Mouse (Mus musculus) testis, adult 2 months (tissue): Measurements from ENCODE around the gene 9130023H24Rik. TPM values are rescaled to one million over a fixed set of nuclear protein-coding genes. Genes with fewer than 3 reads are reported as not detected.

Source experiments
- H3K27ac ChIP-seq: fragments of 200-500 bp; 2 replicates; pipeline ENCODE4 v1.5.1; 2012; ENCODE audit warnings: low read depth, low read length; ENCODE audit not compliant: control insufficient read depth, insufficient read depth
- H3K27me3 ChIP-seq: fragments of 200-500 bp; 2 replicates; pipeline ENCODE4 v1.6.1; 2012; ENCODE audit warnings: mild to moderate bottlenecking, low read length, moderate library complexity; ENCODE audit not compliant: control insufficient read depth, insufficient read depth
- H3K36me3 ChIP-seq: fragments of 200-500 bp; 2 replicates; pipeline ENCODE4 v1.6.1; 2012; ENCODE audit warnings: mild to moderate bottlenecking, low read length; ENCODE audit not compliant: control insufficient read depth, insufficient read depth
- H3K4me1 ChIP-seq: fragments of 200-500 bp; 2 replicates; pipeline ENCODE4 v1.6.1; 2012; ENCODE audit warnings: low read length; ENCODE audit not compliant: control insufficient read depth, insufficient read depth
- H3K4me3 ChIP-seq: fragments of 200-500 bp; 2 replicates; pipeline ENCODE4 v1.5.1; 2012; ENCODE audit warnings: low read depth, mild to moderate bottlenecking, low read length, moderate library complexity, mixed read lengths; ENCODE audit not compliant: control insufficient read depth
- CTCF ChIP-seq: fragments of 200-500 bp; IDR thresholded peaks from 2 replicates; pipeline ENCODE4 v1.5.1; 2012; ENCODE audit warnings: low read depth, mild to moderate bottlenecking, inconsistent platforms, low read length, moderate library complexity; ENCODE audit not compliant: control insufficient read depth, insufficient read depth, insufficient replicate concordance
- POLR2A ChIP-seq: fragments of 200-500 bp; IDR thresholded peaks from 2 replicates; pipeline ENCODE4 v1.6.1; 2012; ENCODE audit warnings: low read depth, mild to moderate bottlenecking, inconsistent platforms, low read length, moderate library complexity; ENCODE audit not compliant: control insufficient read depth
- polyA plus RNA-seq: library from polyadenylated mRNA; depleted of rRNA; stranded (reverse); fragments of >200 nt; gene quantifications from 2 replicates; pipeline ENCODE4 v1.2.3, GENCODE M21; 2012

Gene 9130023H24Rik
- polyA plus RNA-seq, 1 experiment = 8.1 TPM

DNA sequence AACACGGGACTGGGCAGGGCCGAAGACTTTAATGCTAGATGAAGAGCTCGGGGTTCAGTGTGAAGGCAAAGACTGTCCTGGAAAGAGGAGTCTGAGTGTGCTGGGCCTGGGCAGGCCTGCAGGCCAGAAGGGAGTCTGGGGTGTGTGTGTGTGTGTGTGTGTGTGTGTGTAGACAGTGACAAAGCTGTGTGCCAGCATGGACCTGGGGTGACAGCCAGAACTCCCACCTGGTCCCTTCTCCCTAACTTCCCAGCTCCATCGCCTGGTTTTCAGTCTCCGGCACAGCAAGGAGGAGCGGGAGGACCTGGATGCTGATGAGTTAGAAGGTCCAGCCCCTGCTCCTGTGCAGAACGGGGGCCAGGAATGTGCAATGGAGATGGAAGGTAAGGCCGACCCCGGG lies 33.7 kb upstream of the 9130023H24Rik start:
- TF ChIP-seq CTCF (no peak), POLR2A (no peak)
- H3K4me1 ChIP-seq = peaks cover 9% of the 10 kb centered on the region
- no peak overlapping the region for H3K4me3 ChIP-seq
- no peaks in the 10 kb centered on the region for H3K27me3 ChIP-seq
- no peak overlapping the region for H3K27ac ChIP-seq
- no peaks in the 10 kb centered on the region for H3K36me3 ChIP-seq

DNA sequence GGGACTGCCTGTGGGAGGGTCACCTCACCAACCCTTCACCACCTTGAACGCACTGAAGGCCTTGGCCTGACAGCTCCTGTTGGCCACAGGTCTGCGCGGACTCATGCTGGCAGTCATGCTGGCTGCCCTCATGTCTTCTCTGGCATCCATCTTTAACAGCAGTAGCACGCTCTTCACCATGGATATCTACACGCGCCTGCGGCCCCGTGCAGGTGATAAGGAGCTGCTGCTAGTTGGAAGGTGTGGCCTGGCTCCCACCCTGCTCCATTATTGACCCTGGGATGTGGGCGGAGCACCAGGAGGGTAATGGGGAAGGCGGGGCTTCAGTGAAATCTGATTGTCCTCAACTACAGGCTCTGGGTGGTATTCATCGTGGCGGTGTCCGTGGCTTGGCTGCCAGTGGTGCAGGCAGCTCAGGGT lies 32.6 kb upstream of the 9130023H24Rik start:
- Histone ChIP-seq H3K4me3 (peak overlapping the region; percentile 43), H3K27ac (no peak overlapping the region), H3K36me3 (no peaks in the 10 kb centered on the region), H3K27me3 (no peaks in the 10 kb centered on the region), H3K4me1 (peaks cover 9% of the 10 kb centered on the region)
- TF ChIP-seq POLR2A (no peak), CTCF (no peak)

DNA sequence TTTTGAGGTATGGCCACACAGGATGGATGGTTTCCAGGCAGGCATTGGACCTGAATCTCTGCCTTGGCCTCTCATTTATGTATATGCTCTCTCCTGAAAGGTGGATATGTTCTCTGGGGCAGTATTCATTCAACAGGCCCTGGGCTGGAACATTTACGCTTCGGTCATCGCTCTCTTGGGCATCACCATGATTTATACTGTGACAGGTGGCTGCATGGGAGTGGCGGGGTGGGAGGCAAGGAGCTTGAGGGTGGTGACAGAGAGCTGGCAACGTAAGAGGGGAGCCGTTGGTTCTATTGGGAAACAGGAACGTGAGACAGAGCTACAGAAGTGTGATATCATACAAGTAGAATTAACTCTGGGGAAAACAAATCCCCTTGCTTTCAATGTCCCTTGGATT lies 30.0 kb upstream of the 9130023H24Rik start:
- H3K27ac ChIP-seq = no peak overlapping the region
- H3K27me3 ChIP-seq = no peaks in the 10 kb centered on the region
- no peaks in the 10 kb centered on the region for H3K36me3 ChIP-seq
- H3K4me3 ChIP-seq = no peak overlapping the region
- TF ChIP-seq CTCF (no peak), POLR2A (no peak)
- H3K4me1 ChIP-seq = peaks cover 9% of the 10 kb centered on the region

DNA sequence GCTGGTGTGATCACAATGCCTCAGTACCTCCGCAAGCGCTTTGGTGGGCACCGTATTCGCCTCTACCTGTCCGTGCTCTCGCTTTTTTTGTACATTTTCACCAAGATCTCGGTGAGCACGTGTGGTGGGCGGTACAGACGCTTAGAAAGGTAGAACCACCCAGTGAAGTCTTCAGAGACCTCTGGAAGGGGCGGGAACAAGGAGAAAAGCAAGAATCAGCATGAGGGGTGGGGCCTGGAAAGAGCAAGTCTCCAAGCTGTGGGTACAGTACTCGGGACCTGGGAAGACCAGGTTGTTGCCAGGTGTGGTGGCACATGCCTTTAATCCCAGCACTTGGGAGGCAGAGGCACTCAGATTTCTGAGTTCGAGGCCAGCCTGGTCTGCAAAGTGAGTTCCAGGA lies 29.6 kb upstream of the 9130023H24Rik start:
- H3K4me3 ChIP-seq = no peak overlapping the region
- no peaks in the 10 kb centered on the region for H3K27me3 ChIP-seq
- TF ChIP-seq POLR2A (no peak), CTCF (no peak)
- H3K36me3 ChIP-seq = no peaks in the 10 kb centered on the region
- no peak overlapping the region for H3K27ac ChIP-seq
- H3K4me1 ChIP-seq = peaks cover 9% of the 10 kb centered on the region

DNA sequence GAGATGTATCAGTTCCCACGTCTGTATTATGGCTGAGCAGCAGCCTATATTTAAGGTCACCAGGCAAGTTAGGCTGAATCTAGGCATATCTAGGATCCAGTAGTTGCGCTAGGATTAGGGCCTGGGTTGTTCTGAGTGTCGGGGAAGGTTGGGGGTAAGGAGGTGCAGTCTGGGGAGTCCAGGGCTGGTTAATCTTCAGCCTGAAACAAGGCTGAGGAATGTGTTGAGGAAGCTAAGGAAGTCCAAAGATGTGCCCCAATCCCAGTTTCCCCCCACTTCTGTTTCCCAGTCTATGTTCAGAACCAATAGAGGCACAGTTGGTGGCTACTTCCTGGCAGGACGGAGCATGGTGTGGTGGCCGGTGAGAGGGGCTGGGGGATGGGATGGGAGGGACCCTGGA lies 28.2 kb upstream of the 9130023H24Rik start:
- H3K27me3 ChIP-seq = no peaks in the 10 kb centered on the region
- TF ChIP-seq POLR2A (no peak), CTCF (no peak)
- H3K36me3 ChIP-seq = no peaks in the 10 kb centered on the region
- no peak overlapping the region for H3K4me3 ChIP-seq
- H3K27ac ChIP-seq = no peak overlapping the region
- H3K4me1 ChIP-seq = peaks cover 9% of the 10 kb centered on the region

DNA sequence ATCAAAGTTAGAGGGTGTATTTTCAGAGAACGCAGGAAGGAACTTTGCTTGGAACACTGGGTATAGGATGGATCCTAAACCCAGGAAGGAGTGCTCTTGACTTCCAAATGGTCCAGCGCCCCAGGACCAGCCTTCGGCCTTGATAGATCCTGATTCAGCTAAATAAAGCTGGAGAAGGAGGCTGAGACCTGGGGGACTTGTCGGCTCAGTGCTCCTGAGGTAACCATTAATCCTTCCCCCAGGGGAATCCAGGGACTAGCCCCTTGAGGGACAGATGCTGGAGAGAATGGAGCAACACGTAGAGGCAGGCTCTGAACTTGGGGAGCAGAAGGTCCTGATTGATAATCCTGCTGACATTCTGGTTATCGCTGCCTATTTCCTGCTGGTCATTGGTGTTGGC lies 27.6 kb upstream of the 9130023H24Rik start, which contains the start of gene Slc5a2:
Slc5a2 (plus strand) TSS at position 247 of the 400 bp plus-strand sequence.
- no peak within 1 kb of the TSS for H3K4me3 ChIP-seq
- no peaks in the 10 kb centered on the region for H3K36me3 ChIP-seq
- H3K27ac ChIP-seq = no peak within 1 kb of the TSS
- TF ChIP-seq POLR2A (no peak), CTCF (no peak)
- H3K4me1 ChIP-seq = peaks cover 3% of the 10 kb centered on the region
- H3K27me3 ChIP-seq = no peaks in the 10 kb centered on the region

DNA sequence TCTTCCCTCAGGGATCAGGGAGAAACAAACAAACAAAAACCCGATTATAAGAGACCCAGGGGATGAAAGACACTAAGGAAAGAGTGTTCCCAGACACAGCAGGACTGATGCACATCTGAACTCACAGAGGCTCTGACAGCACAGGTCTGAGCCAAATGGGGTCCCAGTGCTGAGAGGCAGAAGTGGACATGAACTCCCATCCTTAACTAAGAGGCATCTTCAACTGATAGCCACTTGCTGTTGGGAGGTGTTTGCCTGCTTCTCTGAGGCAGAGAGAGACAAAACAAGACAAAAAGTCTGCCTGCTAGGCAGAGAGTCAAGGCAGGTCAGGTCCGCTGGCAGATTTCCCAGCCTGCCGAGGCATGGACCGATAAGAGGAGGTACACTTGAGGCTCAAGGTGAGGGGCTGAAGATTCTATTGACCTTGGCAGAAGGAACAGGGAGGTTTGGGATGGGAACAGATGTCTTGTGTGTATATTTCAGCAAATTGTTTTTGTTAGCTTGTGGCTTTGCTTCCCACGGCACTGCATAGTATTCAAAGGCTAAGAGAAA lies 19.0 kb upstream of the 9130023H24Rik start:
- TF ChIP-seq POLR2A (no peak), CTCF (no peak)
- Histone ChIP-seq H3K27me3 (no peaks in the 10 kb centered on the region), H3K36me3 (no peaks in the 10 kb centered on the region), H3K27ac (no peak overlapping the region), H3K4me1 (0 out of 2 replicates have a peak, but pooled peaks cover 2% of the 10 kb centered on the region), H3K4me3 (no peak overlapping the region)
